Mouse (Mus musculus) myocyte (in vitro differentiated cells): ENCODE results near the gene Pnkd.
"Not testable (repeated sequence)": the region's sequence is repeated elsewhere in the genome, so short reads cannot be mapped to it uniquely, and the experiment has no call there.

Experiments
- CEBPB ChIP-seq: IDR thresholded peaks from 2 replicates; pipeline ENCODE4 v1.6.1; 2011; ENCODE audit warnings: mild to moderate bottlenecking, moderate library complexity; ENCODE audit not compliant: poor library complexity, insufficient read depth, severe bottlenecking
- E2F4 ChIP-seq: IDR thresholded peaks from one replicate; pipeline ENCODE4 v1.6.1; 2011; ENCODE audit warnings: mild to moderate bottlenecking, control low read depth, moderate library complexity; ENCODE audit not compliant: insufficient read depth
- MAX ChIP-seq: IDR thresholded peaks from one replicate; pipeline ENCODE4 v1.6.1; 2011; ENCODE audit warnings: low read depth, mild to moderate bottlenecking, control low read depth
- MYOG ChIP-seq, 3 experiments: IDR thresholded peaks; one replicate each; pipeline ENCODE4 v1.6.1; 2011; ENCODE audit warnings: control low read depth in 2 of 3, low read depth in 2 of 3, mild to moderate bottlenecking in 2 of 3; ENCODE audit not compliant: insufficient read length in 2 of 3, control insufficient read depth in 1 of 3, insufficient read depth in 1 of 3
- POLR2A ChIP-seq: IDR thresholded peaks from one replicate; pipeline ENCODE4 v1.6.1; 2011; ENCODE audit warnings: low read depth, mild to moderate bottlenecking, control low read depth, moderate library complexity; ENCODE audit not compliant: insufficient read length
- REST ChIP-seq: IDR thresholded peaks from one replicate; pipeline ENCODE4 v1.6.1; 2011; ENCODE audit warnings: mild to moderate bottlenecking, control low read depth, moderate library complexity; ENCODE audit not compliant: insufficient read depth, insufficient read length
- TCF12 ChIP-seq: IDR thresholded peaks from one replicate; pipeline ENCODE4 v1.6.1; 2011; ENCODE audit warnings: mild to moderate bottlenecking, control low read depth; ENCODE audit not compliant: poor library complexity, insufficient read depth, severe bottlenecking
- USF1 ChIP-seq: IDR thresholded peaks from one replicate; pipeline ENCODE4 v1.6.1; 2011; ENCODE audit warnings: low read depth, mild to moderate bottlenecking, control low read depth, moderate library complexity

DNA sequence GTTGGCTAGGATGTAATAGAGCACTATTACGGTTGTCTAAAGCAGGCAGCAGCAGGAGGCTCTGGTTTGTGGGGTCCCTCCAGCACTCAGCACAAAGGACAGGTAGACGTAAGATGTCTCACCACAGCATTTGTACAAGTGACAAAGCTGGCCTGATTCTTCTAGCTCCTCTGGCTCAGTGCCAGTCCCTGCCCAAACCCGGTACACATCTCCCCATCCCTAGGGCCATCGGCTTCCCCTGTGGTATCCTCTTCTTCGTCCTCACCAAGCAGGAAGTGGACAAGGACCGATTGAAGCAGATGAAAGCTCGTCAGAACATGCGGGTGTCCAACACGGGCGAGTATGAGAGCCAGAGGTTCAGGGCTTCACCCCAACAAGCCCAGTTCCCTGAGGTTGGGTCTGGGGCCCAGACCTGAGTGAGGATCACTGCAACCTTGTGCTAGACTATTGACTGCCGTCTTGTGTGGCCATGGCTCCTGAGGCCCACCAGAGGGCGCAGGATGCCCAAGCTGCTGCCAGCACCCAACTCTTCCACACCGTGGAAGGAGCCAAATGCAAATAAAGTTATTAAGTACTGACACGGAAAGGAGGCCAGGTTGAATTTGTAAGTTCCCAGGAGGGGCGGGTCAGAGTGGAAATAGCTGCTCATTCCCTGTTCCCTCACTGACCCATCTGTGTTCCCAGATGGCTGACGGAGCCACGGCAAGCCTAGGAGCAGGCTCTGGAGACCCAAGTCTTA lies 2.3 kb downstream of the Pnkd start:
- TF ChIP-seq REST; POLR2A; CEBPB; E2F4; MYOG (IDR thresholded peaks at IDR 0.05; ENCODE audit: control insufficient read depth in 1 of 3, insufficient read depth in 1 of 3, insufficient read length in 2 of 3, low read depth in 2 of 3); MAX; USF1; TCF12: not testable (repeated sequence)
